Mouse (Mus musculus): ENCODE results near the gene Rbfox3.

Gene Rbfox3

DNA sequence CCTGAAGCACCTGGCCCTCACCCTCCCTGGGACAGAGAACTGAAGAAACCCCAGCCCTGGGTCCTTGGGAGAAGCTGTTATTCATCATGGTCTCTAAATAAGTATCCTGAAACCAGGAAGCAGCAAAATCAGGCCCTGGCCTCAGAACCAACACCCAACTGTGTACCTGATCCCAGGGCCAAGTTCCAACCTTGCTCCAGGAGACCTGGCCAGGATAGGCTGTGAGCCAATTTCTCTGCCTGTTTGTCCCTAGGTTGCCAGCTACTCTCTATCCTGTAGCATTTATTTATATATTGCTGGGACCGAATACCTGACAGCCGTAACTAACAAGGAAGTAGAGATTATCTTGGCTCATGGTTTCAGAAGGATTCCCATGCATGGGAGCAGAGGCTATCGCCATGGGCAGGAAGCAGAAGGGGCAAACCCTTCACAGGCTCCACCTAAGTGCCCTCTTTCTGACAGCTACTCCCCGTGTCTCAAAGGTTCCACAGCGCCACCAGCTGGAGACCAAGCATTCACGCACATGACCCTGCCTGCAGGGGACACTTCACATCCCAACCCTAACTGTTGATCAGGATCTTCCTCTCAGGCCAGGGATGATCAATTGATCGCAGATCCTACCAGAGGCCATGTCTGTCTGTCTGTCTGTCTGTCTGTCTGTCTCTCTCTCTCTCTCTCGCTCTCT lies 31.8 kb downstream of the Rbfox3 start:
- 90% methylated on average over 8 of the region's 8 CpGs for WGBS

DNA sequence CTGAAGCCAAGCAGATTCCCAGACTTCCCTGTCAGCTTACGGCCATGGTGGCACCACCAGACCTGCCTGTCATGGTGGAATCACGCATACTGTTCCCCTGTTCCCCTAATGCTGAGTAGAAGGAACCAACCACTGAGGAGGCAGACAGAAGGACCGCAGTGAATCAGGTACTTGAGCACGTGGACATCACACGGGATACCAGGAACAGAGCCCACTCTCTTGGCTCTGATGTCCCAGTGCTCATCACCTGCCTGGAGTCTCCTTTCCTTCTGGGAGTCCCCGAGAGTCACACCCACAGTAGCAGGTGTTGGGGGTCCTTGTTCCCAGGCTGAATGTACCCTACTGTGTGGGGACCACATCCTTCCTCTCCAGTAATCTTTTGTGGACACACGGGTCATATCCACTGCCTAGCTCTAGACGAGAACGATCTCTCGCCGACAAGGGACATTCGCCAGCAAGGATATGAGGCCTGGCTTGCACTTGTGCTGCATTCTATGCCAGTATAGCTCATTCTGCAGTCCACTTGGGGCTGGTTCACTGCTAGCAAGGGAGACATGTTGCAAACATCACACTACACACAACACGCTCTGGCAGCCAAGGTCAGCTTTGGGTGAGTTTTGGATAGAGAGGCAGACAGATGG lies 32.7 kb downstream of the Rbfox3 start:
- 81% methylated on average over 13 of the region's 13 CpGs for WGBS

DNA sequence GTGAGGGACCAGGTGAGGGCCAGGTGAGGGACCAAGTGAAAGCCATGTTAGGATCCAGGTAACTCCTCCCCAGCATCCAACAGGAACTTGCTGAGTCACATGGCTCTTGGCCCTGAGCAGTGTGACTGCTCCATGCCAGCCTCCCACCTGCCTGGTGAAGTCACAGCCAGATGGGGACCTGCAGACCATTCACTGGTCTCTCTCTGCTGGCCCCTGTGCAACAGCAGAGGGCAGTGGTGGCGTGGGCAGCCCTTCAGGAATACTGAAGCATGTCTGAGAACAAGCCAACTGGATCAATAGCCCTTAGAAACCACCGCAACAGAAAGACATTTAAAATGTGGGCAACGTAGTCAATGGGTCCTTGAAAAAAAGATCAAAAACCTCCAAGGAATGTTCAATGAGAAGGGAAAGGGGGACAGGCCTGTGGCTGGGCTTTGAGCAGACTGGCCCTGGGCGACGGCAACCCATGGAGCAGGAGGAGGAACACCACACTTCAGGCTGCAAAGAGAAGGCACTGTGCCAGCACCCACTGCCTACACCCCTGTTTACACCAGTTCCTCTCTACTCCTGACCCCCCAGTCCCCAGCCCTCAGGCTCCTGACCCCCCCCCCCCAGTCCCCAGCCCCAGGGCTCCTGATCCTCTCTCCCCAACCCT lies 36.0 kb downstream of the Rbfox3 start:
- 29% methylated on average over 5 of the region's 5 CpGs for WGBS

DNA sequence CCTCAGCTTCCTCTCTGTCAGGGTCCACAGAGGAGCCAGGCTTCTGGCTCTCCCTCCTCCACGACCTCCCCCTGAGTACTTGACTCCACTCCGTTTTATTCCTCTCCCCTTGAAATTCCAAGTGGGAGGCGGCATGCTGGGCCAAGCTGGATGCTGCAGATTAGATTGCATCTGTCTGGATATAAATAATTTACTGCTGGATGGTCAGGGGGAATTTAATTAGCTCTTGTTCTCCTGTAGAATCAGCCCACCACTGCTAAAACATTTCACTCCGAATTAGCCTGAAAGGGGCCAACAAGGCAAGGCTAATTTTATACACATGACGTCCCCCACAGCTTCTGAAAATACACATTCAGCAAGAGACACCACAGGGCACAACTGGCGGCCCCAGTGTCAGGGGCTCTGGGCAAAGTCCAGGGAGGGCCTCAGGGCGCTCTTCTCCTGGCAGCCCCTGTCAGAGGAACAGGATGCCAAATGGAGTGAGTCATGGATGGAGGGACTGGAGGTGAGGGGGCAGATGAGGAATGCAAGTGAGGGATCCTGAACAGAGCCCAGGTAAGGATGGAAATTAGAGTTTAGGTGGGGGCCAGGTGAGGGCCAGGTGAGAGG lies 36.8 kb downstream of the Rbfox3 start:
- WGBS = 27% methylated on average over 7 of the region's 7 CpGs

DNA sequence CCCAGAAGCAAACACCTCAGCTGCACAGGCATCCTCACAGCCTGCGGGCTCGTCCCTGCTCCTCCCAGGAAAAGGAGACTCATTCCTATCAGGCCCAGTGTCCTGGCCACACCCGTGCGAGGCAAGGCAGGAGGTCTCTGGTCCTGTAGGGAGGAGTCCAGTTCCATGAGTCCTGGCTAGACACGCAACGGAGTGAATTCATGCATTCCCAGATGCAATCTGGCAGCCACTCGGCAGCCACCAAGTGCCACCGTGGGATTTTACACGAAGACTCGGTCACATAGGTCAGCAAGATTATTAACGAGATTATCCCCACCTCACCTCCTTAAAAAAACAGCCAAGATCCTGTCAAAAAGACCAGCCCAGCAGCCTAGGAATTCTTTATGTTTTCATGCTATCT lies 37.4 kb downstream of the Rbfox3 start:
- WGBS = 48% methylated on average over 11 of the region's 11 CpGs

DNA sequence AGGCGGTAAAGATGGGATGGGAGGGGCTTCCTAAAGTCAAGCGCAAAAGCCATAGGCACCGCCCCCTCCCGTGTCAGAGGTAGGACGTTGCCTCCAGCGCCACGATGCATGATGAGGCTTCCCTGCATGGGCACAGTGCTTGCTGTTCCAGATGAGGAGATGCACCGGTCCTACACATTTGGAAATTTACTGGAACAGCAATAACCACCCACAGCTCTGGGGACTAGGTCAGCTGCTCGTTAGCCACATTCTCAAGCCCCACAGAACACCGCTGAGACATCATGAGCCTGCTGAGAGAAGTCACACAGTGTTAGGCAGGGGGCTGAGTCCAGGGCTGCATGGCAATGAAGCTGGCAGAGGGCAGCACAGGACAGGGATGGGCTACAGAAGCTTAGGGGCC lies 39.9 kb downstream of the Rbfox3 start:
- WGBS = 55% methylated on average over 10 of the region's 10 CpGs

DNA sequence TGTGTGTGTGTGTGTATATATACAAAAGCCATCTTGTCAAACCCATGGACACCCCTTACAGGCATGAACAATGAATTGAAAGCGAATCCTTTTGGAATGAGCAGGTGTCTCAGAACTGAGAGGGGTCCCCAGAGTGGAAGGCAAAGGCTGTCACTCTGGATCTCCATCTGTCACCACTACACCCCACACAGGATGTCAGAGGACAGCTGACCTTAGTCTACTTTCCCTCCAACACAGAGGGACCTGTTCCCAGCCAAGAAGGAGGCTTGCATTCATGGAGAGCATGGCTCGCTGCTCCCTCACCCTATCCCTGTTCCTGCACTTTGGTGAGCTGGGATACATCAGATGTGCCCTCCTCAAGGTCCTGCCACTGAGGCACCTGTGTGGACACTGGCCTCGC lies 48.0 kb downstream of the Rbfox3 start:
- whole genome bisulfite sequencing = 72% methylated on average over 3 of the region's 3 CpGs

DNA sequence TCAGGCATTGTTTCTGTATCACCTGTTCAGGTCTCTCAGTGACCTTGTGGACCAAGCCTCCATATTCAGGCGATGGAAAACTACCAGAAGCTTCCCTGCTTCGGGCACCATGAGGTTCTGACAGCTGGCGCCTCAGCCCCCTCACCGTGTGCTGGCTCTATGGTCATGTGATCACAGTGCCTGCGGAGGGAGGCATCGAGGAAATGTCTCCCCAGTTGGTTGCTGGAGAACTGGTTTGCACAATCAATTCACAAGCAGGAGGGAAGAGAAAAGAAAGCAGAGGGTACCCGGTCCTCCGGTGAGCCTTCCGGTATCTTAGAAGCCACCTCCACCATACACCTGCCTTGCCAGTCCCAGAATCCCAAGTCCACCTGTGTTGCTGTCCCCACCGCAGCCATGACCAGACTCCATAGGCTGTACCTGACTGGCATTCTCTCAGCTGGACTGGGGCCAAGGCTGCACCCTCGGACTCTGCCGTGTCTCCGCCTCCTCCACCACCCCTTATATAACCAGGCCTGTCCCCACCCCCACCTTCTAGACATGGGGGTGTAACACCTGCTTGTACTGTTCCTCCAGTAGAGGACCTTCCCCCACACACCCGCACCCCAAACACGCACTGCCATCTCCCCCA lies 49.5 kb downstream of the Rbfox3 start:
- WGBS = 36% methylated on average over 15 of the region's 15 CpGs

DNA sequence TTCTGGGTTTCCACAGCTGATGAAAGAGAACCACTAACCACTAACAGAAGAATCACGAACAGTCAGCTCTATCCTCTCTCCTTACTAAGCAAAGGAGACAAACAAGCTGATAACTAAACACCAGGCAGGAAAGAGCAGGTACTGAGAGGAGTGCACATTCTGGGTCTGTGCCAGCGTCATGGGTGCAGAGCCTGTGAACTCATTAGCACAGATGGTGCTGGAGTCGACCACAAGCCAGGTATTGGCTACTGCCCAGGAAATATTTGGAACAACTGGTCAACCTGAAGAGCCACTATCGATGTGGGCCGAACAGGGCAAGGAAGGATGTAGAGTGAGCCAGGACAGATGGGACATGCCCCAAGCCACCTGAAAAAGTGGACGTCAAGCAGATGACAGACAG lies 50.2 kb downstream of the Rbfox3 start:
- 39% methylated on average over 6 of the region's 6 CpGs for WGBS

DNA sequence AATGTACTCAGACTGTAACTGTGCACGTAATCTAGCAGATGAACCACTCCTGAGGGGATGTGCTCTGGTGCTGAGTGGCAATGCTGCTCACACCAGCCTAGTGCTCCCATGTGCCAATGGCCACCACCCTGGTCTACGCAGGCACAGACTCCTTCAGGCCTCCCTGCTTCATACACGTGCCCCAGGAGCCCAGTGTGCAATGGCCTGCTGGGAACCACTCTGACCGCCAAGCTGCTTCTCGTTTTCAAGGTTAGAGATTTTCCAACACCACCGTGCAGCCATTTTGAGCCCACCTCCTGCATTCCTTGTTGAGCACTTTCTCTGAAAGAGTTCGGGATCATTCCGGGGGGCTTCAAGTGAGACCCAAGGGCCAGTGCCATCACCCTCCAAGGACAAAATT lies 50.6 kb downstream of the Rbfox3 start:
- WGBS = 80% methylated on average over 8 of the region's 8 CpGs

DNA sequence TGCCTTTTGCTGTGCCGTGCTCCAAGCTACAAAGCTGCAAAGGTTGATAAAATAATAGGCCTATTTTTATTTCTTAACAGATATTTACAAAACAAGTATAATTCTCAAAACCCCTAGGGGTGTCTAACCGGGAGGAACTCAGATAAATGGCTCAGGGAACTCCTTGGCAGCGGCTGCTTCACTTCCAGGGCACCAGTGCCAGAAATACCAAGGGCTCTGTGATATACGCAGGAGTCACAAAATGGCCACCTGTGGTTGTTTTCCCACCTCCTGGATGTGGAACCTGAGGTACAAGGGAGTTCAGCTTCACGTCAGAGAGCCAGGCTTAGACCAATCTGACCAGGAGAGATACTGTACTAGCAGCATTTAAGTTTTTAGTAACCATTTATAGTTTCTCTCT lies 51.6 kb downstream of the Rbfox3 start:
- WGBS = 53% methylated on average over 5 of the region's 5 CpGs

DNA sequence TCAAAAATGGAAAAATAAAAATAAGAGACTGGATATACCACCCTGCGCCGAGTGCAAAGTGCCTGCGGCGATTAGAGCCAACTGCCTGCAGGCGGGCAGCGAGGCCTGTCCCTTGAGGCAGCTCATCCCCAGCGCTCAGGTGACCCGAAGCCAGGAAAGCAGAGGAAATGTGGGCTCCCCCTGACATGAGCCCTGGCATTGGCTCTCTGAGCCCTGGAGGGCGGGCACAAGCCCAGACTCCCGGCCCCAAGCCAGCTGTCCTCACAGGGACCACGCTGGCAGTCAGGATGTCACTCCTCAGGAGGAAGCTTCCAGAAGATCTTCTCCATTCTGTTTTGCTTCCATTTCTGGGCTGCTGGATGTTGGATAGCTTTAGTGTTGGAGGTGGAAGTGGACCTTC lies 53.1 kb downstream of the Rbfox3 start:
- WGBS = 45% methylated on average over 11 of the region's 11 CpGs

DNA sequence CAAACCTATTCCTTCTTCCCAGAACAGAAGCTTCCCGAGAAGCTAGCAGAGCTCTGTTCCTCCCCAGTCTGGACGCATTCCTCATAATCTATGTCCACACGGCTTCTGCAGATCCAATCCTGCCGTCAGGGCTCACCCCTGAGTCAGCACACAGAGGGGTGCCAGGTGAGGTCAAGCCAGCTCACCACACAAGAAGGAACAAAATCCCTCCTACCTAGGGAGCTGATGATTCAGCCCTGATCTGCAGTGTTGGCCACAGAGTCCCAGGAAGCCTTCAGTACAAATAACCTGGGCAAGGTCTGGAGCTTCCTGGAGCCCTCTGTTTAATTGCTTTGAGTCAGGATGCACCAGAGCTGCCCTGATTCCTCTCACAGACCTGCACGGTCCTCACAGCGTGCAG lies 60.0 kb downstream of the Rbfox3 start:
- 41% methylated on average over 6 of the region's 6 CpGs for WGBS

DNA sequence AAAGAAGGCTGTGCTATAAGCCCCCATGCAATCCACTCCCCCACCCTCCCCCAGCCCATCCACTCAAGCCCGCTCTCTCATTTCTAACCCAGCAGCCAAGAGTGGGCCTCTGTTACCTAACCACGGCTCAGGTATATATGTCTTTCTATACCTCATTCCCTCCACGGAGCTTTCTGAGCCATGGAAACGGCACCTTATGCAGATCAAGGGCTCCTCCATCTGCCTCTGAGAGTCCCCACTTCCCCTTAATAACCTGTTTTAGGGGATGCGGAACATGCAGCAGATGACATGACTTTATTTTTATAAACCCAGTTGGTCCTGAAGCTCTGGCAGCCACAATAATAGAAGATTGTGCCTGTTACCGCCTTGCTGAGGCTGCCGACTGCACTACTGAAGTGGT lies 63.4 kb downstream of the Rbfox3 start:
- 49% methylated on average over 7 of the region's 7 CpGs for WGBS

DNA sequence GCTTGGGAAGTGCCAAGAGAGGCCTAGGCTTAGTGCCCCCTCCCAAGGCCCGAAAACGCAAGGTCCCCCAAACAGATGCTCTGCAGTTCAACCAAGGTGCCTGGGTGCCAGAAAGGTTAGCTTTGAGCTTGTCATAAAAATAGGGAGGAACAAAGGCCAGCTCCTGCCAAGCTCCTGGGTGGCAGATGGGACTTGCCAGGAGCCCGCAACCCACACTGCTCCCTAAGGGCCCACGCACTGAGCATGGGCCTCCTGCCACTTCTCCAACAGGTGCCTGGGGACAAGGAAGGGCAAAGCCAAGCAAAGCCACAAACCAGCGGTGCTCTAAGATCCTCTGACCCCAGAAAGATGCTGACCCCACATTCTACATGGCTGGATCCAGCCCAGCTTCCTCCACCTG lies 70.4 kb downstream of the Rbfox3 start:
- 56% methylated on average over 5 of the region's 5 CpGs for WGBS

DNA sequence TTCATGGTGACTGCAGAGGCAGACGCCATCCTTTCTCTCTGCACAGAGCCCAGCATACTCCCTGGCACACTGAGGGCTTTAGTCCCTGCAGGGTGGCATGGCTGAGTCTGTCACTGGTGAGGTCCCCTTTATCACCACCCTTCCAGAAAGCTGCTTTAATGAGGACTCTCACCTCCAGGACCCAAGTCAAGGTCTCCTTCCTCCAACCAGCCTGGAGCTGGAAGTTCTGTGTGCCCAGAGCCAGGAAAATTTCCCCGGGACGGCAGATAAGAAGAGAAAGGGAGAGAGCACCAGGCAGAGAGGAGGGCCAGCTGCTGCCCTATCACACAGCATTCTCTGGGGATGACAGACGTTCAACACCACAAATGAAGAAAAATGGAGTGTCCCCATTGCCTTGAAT lies 73.2 kb downstream of the Rbfox3 start:
- WGBS = 31% methylated on average over 4 of the region's 4 CpGs

DNA sequence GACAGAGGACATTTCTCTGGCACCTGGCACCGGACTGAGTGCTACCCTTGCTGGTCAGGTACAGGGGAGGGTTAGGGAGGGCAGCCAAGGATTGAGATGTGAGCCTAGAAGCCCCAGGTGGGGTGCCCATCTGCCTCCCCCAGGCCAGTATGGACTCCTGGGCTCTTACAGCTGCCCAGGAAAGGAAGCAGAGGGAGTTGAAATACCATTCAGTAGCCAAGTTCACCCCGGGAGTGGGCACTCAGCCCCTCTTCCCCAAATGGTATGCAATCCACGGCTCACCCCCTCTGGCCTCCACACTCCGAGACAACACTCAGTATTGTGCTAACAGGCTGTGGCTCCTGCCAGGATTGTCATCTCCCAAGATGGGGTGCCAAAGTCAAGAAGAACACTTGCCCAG lies 74.5 kb downstream of the Rbfox3 start:
- WGBS = 34% methylated on average over 4 of the region's 4 CpGs

DNA sequence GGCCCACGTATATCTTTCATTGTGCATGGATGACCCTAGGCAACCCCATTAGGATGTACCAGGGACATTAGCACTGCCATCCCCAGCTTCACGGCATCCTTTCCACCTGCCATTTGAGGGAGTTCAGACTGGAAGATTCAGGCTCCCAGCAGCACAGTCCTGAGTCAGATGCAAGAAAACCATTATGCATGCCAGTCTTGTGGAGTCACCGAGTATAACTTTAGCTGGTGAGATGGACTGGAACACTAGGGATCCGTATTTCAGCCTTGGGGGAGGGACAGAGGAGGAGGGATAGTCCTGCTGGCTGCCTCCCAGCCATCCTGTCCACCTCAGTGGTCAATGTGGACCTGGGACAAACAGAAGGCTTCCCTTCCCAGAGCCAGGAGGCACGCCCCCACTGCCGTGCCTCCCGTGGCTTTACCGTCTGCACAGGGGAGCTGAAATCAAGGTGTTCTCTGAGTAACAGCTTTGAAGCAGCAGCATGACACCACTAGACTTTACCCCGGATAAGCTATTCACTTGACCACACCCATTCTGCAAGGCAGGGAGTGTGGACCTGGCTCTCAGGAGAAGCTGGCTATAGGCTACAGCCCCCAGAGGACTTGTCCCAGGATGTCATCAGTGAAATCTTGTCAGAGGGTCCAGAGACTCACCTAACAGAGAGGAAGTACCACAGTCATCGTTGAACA lies 78.5 kb downstream of the Rbfox3 start:
- 55% methylated on average over 10 of the region's 10 CpGs for WGBS

DNA sequence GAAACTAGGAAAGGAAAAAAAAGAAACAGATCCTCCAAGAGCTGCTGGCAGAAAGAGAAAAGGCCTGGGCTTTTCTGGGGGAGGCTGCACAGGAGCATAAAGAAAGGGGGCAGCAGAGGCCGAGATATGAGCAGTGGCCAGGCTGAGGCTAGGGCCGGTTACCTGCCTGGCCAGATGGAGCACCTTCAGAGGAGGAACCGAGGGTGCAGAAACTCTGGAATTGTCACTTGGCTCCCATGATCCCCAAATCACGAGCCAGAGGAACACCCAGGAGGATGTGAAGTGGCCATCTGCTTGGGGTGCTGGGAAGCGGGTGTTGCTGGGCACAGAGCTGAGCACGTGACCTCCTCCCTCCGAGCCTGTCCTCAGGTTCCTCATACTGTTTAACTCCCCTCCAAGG lies 79.7 kb downstream of the Rbfox3 start:
- 36% methylated on average over 7 of the region's 7 CpGs for WGBS

DNA sequence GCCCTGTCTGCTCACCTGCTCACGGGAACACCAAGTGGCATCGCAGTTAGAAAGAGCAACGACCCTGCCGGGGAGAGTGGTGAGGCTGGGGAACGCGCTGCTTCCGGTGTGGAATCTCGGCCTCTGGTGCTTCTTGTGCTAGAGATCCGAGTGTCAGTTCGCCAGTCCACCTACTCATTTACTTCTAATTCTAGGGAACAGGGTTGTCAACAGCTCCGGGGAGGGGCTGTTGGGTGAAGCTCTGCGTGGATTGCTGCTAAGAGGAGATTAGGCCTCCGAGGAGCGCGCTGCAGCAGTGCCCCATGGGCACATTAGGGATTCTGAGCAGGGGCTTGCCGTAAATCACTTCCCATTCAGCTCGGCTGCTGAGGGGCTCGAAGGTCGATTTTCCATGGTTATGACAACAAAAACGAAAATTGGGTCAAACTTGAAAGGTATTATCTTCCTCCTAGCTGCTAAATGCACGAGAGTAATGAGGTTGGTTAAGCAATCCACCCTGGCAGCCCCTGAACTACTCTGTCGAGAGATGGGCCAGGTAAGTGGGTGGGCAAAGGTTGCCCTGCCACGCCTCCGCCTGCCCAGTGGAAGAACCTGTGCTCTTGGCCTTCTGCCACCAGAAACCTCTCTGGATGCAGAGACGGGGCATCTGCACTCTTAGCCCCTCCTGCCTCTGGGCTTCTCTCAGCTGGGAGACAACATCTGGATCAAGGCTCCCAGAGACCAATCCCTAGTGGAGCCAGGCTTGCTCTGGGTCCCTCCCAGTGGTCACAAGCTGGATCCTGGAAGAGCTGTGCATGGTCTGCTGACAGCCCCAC lies 85.9 kb downstream of the Rbfox3 start:
- WGBS = 44% methylated on average over 25 of the region's 25 CpGs

DNA sequence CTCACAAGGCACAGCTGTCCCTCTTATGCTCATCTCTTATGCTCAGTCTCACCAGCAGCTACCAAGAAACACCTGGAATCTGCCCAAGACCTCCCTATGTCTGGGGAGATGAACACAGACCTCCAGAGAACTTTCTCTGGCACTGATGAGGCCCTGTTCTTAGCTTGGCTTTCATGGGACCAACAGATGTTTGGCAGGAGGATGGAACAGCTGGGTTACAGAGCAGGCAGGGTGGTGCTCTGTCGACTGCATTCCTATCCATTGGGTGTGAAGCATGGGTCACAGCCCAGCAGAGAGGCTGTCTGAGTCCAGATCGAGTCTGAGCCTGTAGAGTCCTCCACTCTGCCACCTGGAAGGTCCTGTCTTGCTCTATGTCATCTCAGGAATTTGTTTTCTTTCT lies 90.0 kb downstream of the Rbfox3 start:
- 44% methylated on average over 2 of the region's 2 CpGs for WGBS

Measured in cerebral cortex, adult 2 months (tissue).